Mouse (Mus musculus) G1E (cell line): ENCODE data around the gene Fshb. TPM values are rescaled to one million over a fixed set of nuclear protein-coding genes. Genes with fewer than 3 reads are reported as not detected.

ENCODE experiments used
- ATAC-seq: 2 replicates; pipeline ENCODE4 v1.8.0; 2016; ENCODE audit warnings: mild to moderate bottlenecking; ENCODE audit not compliant: insufficient number of reproducible peaks, poor library complexity, low FRiP score, severe bottlenecking; ENCODE audit errors: extremely low read depth
- DNase-seq: peaks from one replicate; pipeline ENCODE4 v3.0.0; 2012; ENCODE audit warnings: low spot score
- H3K27me3 ChIP-seq: 2 replicates; pipeline ENCODE4 v1.6.1; 2012; ENCODE audit warnings: mild to moderate bottlenecking, low read length, inconsistent platforms; ENCODE audit not compliant: insufficient read depth
- H3K36me3 ChIP-seq: replicated peaks from 2 replicates; pipeline ENCODE3; 2012; ENCODE audit warnings: mild to moderate bottlenecking, inconsistent platforms
- H3K4me1 ChIP-seq: 2 replicates; pipeline ENCODE4 v1.6.1; 2012; ENCODE audit warnings: low read depth, low read length, inconsistent platforms, mixed read lengths; ENCODE audit not compliant: insufficient read depth
- H3K4me3 ChIP-seq: 2 replicates; pipeline ENCODE4 v1.5.1; 2012; ENCODE audit warnings: low read depth, mild to moderate bottlenecking, inconsistent platforms, low read length, moderate library complexity, mixed read lengths
- H3K9me3 ChIP-seq: replicated peaks from 2 replicates; pipeline ENCODE4 v1.6.1; 2012; ENCODE audit warnings: inconsistent platforms
- CTCF ChIP-seq: IDR thresholded peaks from 2 replicates; pipeline ENCODE4 v1.5.1; 2012; ENCODE audit warnings: low read depth, low read length, inconsistent platforms, mixed read lengths
- GATA1 ChIP-seq: IDR thresholded peaks from 2 replicates; pipeline ENCODE4 v1.6.1; 2012; ENCODE audit warnings: borderline replicate concordance, low read length, inconsistent platforms, mixed read lengths
- GATA2 ChIP-seq: IDR thresholded peaks from 2 replicates; pipeline ENCODE4 v1.6.1; 2012; ENCODE audit warnings: low read depth, low read length, inconsistent platforms, borderline replicate concordance
- POLR2AphosphoS5 ChIP-seq: IDR thresholded peaks from 2 replicates; pipeline ENCODE4 v1.6.1; 2012; ENCODE audit warnings: low read depth, low read length, inconsistent platforms; ENCODE audit not compliant: insufficient replicate concordance
- TAL1 ChIP-seq: conservative IDR thresholded peaks from 2 replicates; pipeline ENCODE4 v1.6.1; 2012; ENCODE audit warnings: low read depth, low read length, inconsistent platforms, mixed read lengths
- polyA plus RNA-seq: library from polyadenylated mRNA; stranded (reverse); fragments of >175 nt; gene quantifications from 2 replicates; pipeline ENCODE4 v1.2.3, GENCODE M21; 2012
- total RNA-seq, 2 experiments: library from RNA; stranded (forward) in 1 of 2; stranded (reverse) in 1 of 2; fragments of 200-1000 nt in 1 of 2; fragments of >200 nt in 1 of 2; fragmentation: Nextera tagmentation in 1 of 2; gene quantifications; 2 replicates each; pipeline ENCODE4 v1.2.3; 2014 to 2017

The Fshb gene
- total RNA-seq (2014; fragmentation: Nextera tagmentation), result not detected in 2 replicates
- not detected in 2 replicates for total RNA-seq (2017)
- polyA plus RNA-seq, result not detected in 2 replicates

- Histone ChIP-seq H3K27me3 (no peaks in the 10 kb centered on the region), H3K4me3 (no peak within 1 kb of the TSS), H3K9me3 (peaks cover 3% of the 10 kb centered on the region; the same call in 1 of the 2 replicates), H3K4me1 (peaks cover 4% of the 10 kb centered on the region), H3K36me3 (no peaks in the 10 kb centered on the region)
- ATAC-seq, result no peak
- DNase-seq, result no peak
- TF ChIP-seq POLR2AphosphoS5, result no peak
- TF ChIP-seq GATA1, result no peak
- no peak for TF ChIP-seq TAL1
- no peak for TF ChIP-seq CTCF
- TF ChIP-seq GATA2, result no peak
These were observed at the start of gene Fshb for GRCm38 (mm10) chr2:107059556-107059955. Gene Fshb, minus strand, starts transcription at chr2:107059656.

DNA sequence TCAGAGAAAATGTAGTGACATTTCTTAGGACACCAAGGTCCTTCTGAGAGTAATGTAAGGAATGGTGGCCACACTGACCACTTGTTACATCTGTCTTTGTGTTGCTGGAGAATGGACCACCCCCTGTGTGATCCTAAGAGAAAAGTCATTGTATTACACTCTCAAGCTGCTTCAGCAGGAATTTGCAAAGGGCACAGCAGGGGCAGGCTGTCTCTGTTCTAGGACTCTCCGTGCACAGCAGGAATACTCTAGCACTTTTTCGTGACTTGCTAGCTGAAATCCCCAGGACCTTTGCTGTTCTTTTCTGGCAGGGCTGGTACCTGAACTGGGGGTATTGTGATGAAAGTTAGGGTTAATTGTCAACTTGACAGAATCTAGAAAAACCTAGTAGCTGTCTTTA lies 24.8 kb upstream of the Fshb start:
- H3K4me3 ChIP-seq, result no peak overlapping the region
- DNase-seq, result no peak
- TF ChIP-seq TAL1 (no peak), GATA1 (no peak), POLR2AphosphoS5 (no peak), GATA2 (no peak), CTCF (no peak)
- no peaks in the 10 kb centered on the region for H3K9me3 ChIP-seq
- H3K36me3 ChIP-seq, result no peaks in the 10 kb centered on the region
- no peak for ATAC-seq
- peaks cover 5% of the 10 kb centered on the region; the same call in 1 of the 2 replicates for H3K4me1 ChIP-seq
- H3K27me3 ChIP-seq, result no peaks in the 10 kb centered on the region

DNA sequence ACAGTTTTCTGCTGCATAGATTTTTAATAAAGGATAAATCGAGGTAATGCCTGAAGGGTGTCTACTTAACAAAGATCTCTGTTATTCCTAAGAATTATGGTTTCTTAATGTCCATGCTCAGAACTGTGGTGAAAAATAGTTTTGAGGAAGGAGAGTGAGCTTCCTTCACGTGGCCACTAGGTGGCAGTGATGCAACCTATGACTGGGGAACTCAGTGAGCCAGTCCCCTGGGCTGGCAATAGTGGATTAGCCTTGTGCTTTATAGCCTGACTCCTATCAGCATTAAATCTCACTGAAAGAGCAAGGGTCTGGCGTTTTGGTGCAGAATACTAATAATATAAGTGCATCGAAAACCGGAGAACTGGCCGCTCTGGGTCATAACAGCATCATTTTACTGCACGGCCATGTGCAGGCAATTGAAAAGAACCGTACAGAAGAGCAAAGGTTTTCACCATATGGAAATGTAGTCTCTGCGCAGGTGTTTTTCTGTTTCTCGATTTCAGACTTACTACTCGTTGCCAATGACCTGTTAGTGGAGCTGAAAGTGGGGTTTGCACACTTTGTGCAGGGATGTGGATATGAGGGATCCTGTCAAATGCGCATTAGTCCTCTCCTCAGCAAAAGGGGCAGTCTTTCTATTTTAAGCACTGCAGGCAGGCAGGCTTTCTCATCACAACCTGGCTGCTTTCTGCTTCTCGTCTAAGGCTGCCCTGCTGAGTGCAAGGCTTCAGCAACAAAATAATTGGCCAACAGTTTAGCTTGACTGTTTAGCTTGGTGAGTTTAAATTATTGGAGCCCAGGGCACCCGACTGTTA lies 23.8 kb upstream of the Fshb start:
- no peak overlapping the region for H3K4me3 ChIP-seq
- peak; percentile 86 for ATAC-seq
- peaks cover 5% of the 10 kb centered on the region; the same call in 1 of the 2 replicates for H3K4me1 ChIP-seq
- DNase-seq, result peak; percentile 16
- no peaks in the 10 kb centered on the region for H3K9me3 ChIP-seq
- TF ChIP-seq CTCF, result peak; percentile 65
- TF ChIP-seq POLR2AphosphoS5, result no peak
- H3K36me3 ChIP-seq, result no peaks in the 10 kb centered on the region
- no peaks in the 10 kb centered on the region for H3K27me3 ChIP-seq

GRCm38 (mm10) chr2:107063260-107063659 lies 3.8 kb upstream of the Fshb start:
- no peak for ATAC-seq
- TF ChIP-seq GATA2, result no peak
- TF ChIP-seq CTCF, result no peak
- no peak for TF ChIP-seq TAL1
- no peak for TF ChIP-seq POLR2AphosphoS5
- no peak for TF ChIP-seq GATA1
- no peak for DNase-seq
- Histone ChIP-seq H3K4me3 (no peak overlapping the region), H3K4me1 (peaks cover 4% of the 10 kb centered on the region), H3K27me3 (no peaks in the 10 kb centered on the region), H3K36me3 (no peaks in the 10 kb centered on the region), H3K9me3 (peaks cover 3% of the 10 kb centered on the region; the same call in 1 of the 2 replicates)

DNA sequence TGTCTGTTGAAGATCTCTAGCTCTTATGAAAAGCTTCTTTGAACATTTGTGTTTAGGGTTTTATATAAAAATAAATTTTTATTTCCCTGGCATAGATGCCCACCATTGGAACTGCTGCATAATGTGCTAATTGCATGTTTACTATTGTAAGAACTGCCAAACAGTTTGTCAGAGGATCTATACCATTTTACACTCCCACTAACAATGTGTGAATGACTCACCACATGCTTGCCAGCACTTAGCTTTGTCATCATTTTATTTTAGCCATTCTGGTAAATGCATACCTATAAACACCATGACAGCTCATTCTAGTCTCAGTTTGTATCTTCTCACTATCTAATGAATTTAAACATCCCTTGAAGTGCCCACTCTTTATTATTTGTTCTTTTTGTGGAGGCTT lies 13.5 kb downstream of the Fshb start:
- ATAC-seq (no peak), DNase-seq (no peak)
- Histone ChIP-seq H3K36me3 (no peaks in the 10 kb centered on the region), H3K4me3 (no peak overlapping the region), H3K27me3 (no peaks in the 10 kb centered on the region), H3K4me1 (no peaks in the 10 kb centered on the region), H3K9me3 (no peaks in the 10 kb centered on the region)
- TF ChIP-seq POLR2AphosphoS5 (no peak), CTCF (no peak), GATA2 (no peak), GATA1 (no peak), TAL1 (no peak)

GRCm38 (mm10) chr2:107040816-107041215 lies 18.6 kb downstream of the Fshb start:
- Histone ChIP-seq H3K27me3 (no peaks in the 10 kb centered on the region), H3K36me3 (no peaks in the 10 kb centered on the region), H3K4me1 (no peaks in the 10 kb centered on the region), H3K4me3 (no peak overlapping the region), H3K9me3 (no peaks in the 10 kb centered on the region)
- TF ChIP-seq GATA2 (no peak), GATA1 (no peak), POLR2AphosphoS5 (no peak), CTCF (no peak), TAL1 (no peak)
- no peak for ATAC-seq
- DNase-seq, result no peak
